Mouse (Mus musculus) intestine, embryonic 16.5 days (tissue): ENCODE measurements around the gene Zfp414. TPM values are rescaled to one million over a fixed set of nuclear protein-coding genes. Genes with fewer than 3 reads are reported as not detected.

Source experiments
- polyA plus RNA-seq: library from polyadenylated mRNA; unstranded; fragments of >200 nt; fragmentation: Nextera tagmentation; extraction: Ambion mirVana; gene quantifications from 2 replicates; pipeline ENCODE4 v1.2.1, GENCODE M21; 2015

Zfp414 gene
- polyA plus RNA-seq, 1 experiment from 2014 or later = 39.6 TPM

Other genes with a start within 250 kb of the Zfp414 start
- 8.3 and 9.5 TPM in 2 replicates for gene Zfp101, start 234.4 kb upstream of the Zfp414 start, polyA plus RNA-seq
- not detected in 2 replicates for gene Actl9, start 196.2 kb upstream of the Zfp414 start, polyA plus RNA-seq
- gene Adamts10, start 104.9 kb upstream of the Zfp414 start, polyA plus RNA-seq = 33.1 and 35.8 TPM in 2 replicates
- 3.9 and 4.3 TPM in 2 replicates for gene Myo1f, start 73.4 kb upstream of the Zfp414 start, polyA plus RNA-seq
- gene Pram1, start 9.0 kb downstream of the Zfp414 start, polyA plus RNA-seq = 0.60 and 1.1 TPM in 2 replicates
- gene Hnrnpm, start 57.8 kb downstream of the Zfp414 start, polyA plus RNA-seq = 271 and 290 TPM in 2 replicates
- gene March2, start 89.6 kb downstream of the Zfp414 start, polyA plus RNA-seq = 50.4 and 54.7 TPM in 2 replicates
- 193 and 220 TPM in 2 replicates for gene Rab11b, start 131.4 kb downstream of the Zfp414 start, polyA plus RNA-seq
- 22.4 and 24.5 TPM in 2 replicates for gene Angptl4, start 152.7 kb downstream of the Zfp414 start, polyA plus RNA-seq
- gene Kank3, start 181.4 kb downstream of the Zfp414 start, polyA plus RNA-seq = 22.7 and 23.5 TPM in 2 replicates
- gene Rps28, start 195.5 kb downstream of the Zfp414 start, polyA plus RNA-seq = 838 and 894 TPM in 2 replicates
- 533 and 550 TPM in 2 replicates for gene Ndufa7, start 195.5 kb downstream of the Zfp414 start, polyA plus RNA-seq
- 47.6 and 53.8 TPM in 2 replicates for gene Cd320, start 214.0 kb downstream of the Zfp414 start, polyA plus RNA-seq
- not detected in 2 replicates for gene Gm7029, start 244.7 kb downstream of the Zfp414 start, polyA plus RNA-seq